Mouse (Mus musculus) layer of hippocampus, adult 2 months (tissue): ENCODE results near the gene Ocrl. TPM values are rescaled to one million over a fixed set of nuclear protein-coding genes. Genes with fewer than 3 reads are reported as not detected.

Experiments
- DNase-seq, 2 experiments: peaks; one replicate each; pipeline ENCODE4 v3.0.0; 2022; ENCODE audit warnings: low spot score in 2 of 2
- H3K27ac ChIP-seq: fragments of 200-600 bp; 2 replicates; pipeline ENCODE4 v1.8.1; 2022
- H3K4me3 ChIP-seq: fragments of 200-600 bp; 2 replicates; pipeline ENCODE4 v1.8.1; 2022; ENCODE audit warnings: mild to moderate bottlenecking
- CTCF ChIP-seq: fragments of 200-600 bp; conservative IDR thresholded peaks from 2 replicates; pipeline ENCODE4 v1.8.1; 2022; ENCODE audit warnings: antibody characterized with exemption, mild to moderate bottlenecking, moderate library complexity
- total RNA-seq, 2 experiments: library from RNA; stranded (reverse); gene quantifications; 2 replicates each; pipeline ENCODE4 v1.2.3; 2021

The Ocrl gene
- total RNA-seq, 2 experiments from 2014 or later: 53.5 to 65.1 TPM

DNA sequence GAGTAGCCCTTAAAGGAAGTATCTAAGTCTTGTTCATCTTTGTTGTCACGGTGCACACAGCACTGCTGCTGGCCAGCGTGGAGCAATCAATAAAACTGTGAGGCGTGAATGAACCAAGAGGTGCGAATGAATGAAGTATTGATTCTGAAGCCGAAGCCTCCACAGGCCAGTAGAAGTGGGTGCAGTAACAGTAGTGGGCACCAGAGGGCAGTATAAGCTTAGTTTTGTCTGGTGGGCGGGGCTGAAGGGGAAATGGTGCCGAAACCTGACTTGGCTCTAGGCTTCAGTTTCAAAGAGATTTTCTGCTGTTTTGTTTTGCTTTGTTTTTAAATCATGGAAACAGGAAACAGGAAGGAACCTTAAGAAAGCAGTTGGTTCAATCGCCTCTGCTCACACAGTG, 80.4 kb downstream of the Ocrl start:
- Histone ChIP-seq H3K27ac (no peak overlapping the region), H3K4me3 (no peak overlapping the region)
- peak; percentile 90 for TF ChIP-seq CTCF
- DNase-seq: peak; percentile 46 to 83

GRCm38 (mm10) chrX:47998412-47998811, 86.2 kb downstream of the Ocrl start:
- no peak overlapping the region for H3K4me3 ChIP-seq

DNA sequence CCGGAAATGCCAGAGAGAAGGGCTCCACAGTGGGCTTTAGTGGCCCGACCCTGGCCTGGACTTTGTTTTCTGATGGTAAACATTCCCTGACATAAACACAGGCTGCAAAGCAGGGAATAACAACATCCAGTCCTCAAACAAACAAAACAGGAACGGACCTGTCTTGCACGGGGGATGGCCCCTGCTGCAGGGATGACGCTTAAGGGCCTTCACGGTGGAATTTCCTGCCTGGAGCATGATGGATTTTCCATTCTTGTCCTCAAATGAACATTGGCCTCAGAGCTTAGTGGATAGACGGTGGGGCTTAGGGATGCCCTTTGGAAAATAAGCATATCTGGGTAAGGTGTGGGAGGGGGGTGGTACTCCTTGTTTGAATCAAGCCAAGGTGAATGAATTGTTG, 89.0 kb downstream of the Ocrl start:
- no peak overlapping the region for H3K4me3 ChIP-seq

More at GRCm38 (mm10) chrX:47998412-47998811, 86.2 kb downstream of the Ocrl start:
- no peak for TF ChIP-seq CTCF
- DNase-seq: no peak
- no peak overlapping the region for H3K27ac ChIP-seq

DNA sequence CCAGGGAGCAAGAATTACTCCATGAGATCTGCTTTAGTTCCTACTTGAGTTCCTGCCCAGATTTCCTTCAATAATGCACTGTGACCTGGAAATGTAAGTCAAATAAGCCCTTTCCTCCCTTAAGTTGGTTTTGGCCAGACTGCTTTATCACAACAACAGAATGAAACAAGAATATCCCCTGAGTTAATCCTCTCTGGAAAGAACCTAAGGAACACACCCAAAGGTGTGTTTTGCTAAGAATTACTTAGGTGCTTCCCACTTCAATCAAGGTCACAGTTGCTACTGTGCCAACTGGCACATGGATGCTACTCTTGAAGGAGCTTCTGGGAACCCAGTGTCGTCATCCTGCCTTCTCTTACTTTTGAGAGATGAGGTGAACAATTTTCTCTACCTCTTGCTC, 92.6 kb downstream of the Ocrl start:
- no peak for TF ChIP-seq CTCF
- no peak for DNase-seq
- Histone ChIP-seq H3K4me3 (no peak overlapping the region), H3K27ac (no peak overlapping the region)

More for the DNA sequence above, 89.0 kb downstream of the Ocrl start:
- TF ChIP-seq CTCF: no peak
- no peak overlapping the region for H3K27ac ChIP-seq
- DNase-seq: no peak

GRCm38 (mm10) chrX:48006062-48006461, 93.9 kb downstream of the Ocrl start:
- Histone ChIP-seq H3K27ac (no peak overlapping the region), H3K4me3 (no peak overlapping the region)
- DNase-seq: no peak
- TF ChIP-seq CTCF: no peak

- TF ChIP-seq CTCF: no peak
- DNase-seq: no peak
- H3K4me3 ChIP-seq: no peak overlapping the region
- no peak overlapping the region for H3K27ac ChIP-seq
These were observed 99.5 kb downstream of the Ocrl start for GRCm38 (mm10) chrX:48011656-48012055.

Other genes starting within 250 kb of the Ocrl start
- gene Smarca1, start 19.4 kb upstream of the Ocrl start, total RNA-seq: 10 to 100 TPM; 35.9 to 39.7 TPM
- gene Apln, start 122.5 kb downstream of the Ocrl start, total RNA-seq: 10 to 100 TPM; 12.2 to 15.4 TPM
- gene Xpnpep2, start 196.3 kb downstream of the Ocrl start, total RNA-seq: under 1 TPM; 0.29 to 0.49 TPM
- gene Sash3, start 234.0 kb downstream of the Ocrl start, total RNA-seq: 1 to 10 TPM; 1.5 to 1.8 TPM